Mouse (Mus musculus) erythroid progenitor cell, adult 5-6 weeks (primary cell): ENCODE data around the gene Nell2. TPM values are rescaled to one million over a fixed set of nuclear protein-coding genes. Genes with fewer than 3 reads are reported as not detected.

Experiments
- ATAC-seq: replicated peaks from 2 replicates; pipeline ENCODE4 v1.8.0; 2016; ENCODE audit warnings: moderate number of reproducible peaks, mild to moderate bottlenecking, moderate TSS enrichment, inconsistent platforms; ENCODE audit not compliant: poor library complexity, low FRiP score, severe bottlenecking
- total RNA-seq, 2 experiments: library from RNA; stranded (forward) in 1 of 2; stranded (reverse) in 1 of 2; fragments of 150-400 nt in 1 of 2; fragments of 186-747, 209-891 nt in 1 of 2; gene quantifications; 2 replicates each; pipeline versions ENCODE4 v1.2.3 to v1.2.4; 2015 to 2017; ENCODE audit warnings: low replicate concordance in 2 of 2

Nell2 gene
- total RNA-seq, 2 experiments from 2014 or later: not detected

- no peak for ATAC-seq
These were observed 498.9 kb downstream of the Nell2 start for GRCm38 (mm10) chr15:95029487-95029875.

- ATAC-seq: no peak
These were observed 499.4 kb downstream of the Nell2 start for GRCm38 (mm10) chr15:95028862-95029486.

Other genes starting within 250 kb of the Nell2 start
- not detected in 2 replicates for gene Dbx2, start 127.4 kb upstream of the Nell2 start, total RNA-seq (2015; ENCODE audit: low replicate concordance)
- gene Dbx2, start 127.4 kb upstream of the Nell2 start, total RNA-seq (2017; ENCODE audit: low replicate concordance): not detected in 2 replicates